Mouse (Mus musculus) layer of hippocampus, adult 2 months (tissue): ENCODE measurements at regions not wholly inside any gene's neighbourhood (a gene's known extent, or its start where the extent isn't known, plus 50 kb on each side); places are given as distances from the start of the nearest gene placed in this dataset.

ENCODE experiments used
- DNase-seq, 2 experiments: peaks; one replicate each; pipeline ENCODE4 v3.0.0; 2022; ENCODE audit warnings: low spot score in 2 of 2
- H3K27ac ChIP-seq: fragments of 200-600 bp; 2 replicates; pipeline ENCODE4 v1.8.1; 2022
- H3K4me3 ChIP-seq: fragments of 200-600 bp; 2 replicates; pipeline ENCODE4 v1.8.1; 2022; ENCODE audit warnings: mild to moderate bottlenecking
- CTCF ChIP-seq: fragments of 200-600 bp; conservative IDR thresholded peaks from 2 replicates; pipeline ENCODE4 v1.8.1; 2022; ENCODE audit warnings: antibody characterized with exemption, mild to moderate bottlenecking, moderate library complexity

DNA sequence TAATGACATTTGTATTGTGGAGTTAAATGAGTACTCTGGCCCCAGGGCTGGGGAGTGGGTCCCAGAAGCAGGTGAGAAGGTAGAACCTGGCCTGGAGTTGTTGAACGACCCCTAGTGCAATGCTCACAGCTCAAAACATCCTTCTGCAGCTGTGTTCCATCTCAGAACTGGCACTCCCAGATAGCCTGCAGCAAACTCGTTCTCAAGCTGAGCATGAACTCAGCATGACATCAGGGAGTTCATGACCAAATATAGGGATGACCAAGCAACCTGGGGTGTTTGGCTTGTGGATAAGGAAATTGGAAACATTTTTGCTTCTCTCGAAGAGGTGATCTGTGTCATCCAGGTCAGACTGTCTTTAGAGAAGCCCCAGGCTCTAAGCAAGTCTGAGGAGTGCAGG, 126.4 kb upstream of the Jun start:
- no peak for TF ChIP-seq CTCF
- no peak for DNase-seq
- Histone ChIP-seq H3K27ac (peak overlapping the region; percentile 80), H3K4me3 (no peak overlapping the region)

DNA sequence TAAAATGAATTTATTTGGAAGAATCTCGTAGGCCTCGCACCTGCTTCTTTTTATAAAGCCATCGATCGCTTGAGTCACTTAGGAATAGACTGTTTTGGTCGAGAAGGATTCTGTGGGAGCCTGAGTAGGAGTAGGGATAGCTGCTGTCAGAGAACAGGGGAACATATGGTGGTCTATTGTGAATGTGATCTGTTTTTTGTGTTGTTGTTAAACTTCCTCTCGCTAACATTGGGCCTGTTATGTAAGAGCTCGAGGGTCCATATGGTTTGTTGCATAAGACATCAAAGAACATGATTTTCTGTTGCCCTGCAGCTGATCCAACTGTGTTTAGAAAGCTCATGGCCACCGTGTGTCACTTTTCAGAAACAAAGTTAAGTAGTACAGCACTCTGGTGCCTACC, 126.9 kb upstream of the Jun start:
- DNase-seq: peak; percentile 81 to 89
- peak overlapping the region; percentile 80 for H3K27ac ChIP-seq
- no peak overlapping the region for H3K4me3 ChIP-seq
- TF ChIP-seq CTCF: 0 out of 2 replicates have a peak, but pooled peaks have one; percentile 5

DNA sequence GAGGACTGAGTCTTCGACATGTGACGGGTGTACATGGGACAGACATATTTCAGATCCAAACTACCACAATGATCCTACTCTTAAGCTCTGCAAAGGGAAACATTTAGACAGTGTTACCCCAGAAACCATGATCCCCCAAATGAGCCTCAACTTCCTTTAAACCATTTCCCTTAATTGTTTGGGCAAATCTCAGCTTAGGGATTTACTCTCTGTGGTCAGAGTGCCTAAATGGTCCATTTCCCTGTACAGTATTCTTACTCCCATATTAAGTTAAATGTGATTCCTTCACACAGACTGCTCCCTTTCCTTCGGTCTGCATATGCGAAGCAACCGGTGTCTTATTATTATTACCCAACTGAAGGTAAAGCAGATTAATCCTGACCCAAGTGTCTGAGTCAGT, 128.4 kb upstream of the Jun start:
- DNase-seq: no peak
- TF ChIP-seq CTCF: no peak
- Histone ChIP-seq H3K27ac (peak overlapping the region; percentile 78; the same call in 1 of the 2 replicates), H3K4me3 (no peak overlapping the region)

DNA sequence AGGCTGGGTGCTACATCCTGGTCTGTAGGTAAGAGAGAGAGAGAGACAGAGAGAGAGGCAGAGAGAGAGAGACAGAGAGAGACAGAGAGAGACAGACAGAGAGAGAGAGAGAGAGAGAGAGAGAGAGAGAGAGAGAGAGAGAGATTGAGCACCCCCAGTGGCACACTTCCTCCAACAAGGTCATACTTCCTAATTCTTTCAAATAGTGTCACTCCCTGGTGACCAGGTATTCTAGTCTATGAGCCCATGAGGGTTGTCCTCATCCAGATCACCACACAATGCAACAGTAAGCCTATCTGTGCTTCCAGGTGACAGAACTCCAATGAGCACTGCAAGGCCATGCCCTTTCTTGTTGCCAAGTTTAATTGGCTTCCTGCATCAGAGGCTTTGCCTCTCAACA, 129.0 kb upstream of the Jun start:
- Histone ChIP-seq H3K4me3 (no peak overlapping the region), H3K27ac (no peak overlapping the region)
- TF ChIP-seq CTCF: no peak
- no peak for DNase-seq

DNA sequence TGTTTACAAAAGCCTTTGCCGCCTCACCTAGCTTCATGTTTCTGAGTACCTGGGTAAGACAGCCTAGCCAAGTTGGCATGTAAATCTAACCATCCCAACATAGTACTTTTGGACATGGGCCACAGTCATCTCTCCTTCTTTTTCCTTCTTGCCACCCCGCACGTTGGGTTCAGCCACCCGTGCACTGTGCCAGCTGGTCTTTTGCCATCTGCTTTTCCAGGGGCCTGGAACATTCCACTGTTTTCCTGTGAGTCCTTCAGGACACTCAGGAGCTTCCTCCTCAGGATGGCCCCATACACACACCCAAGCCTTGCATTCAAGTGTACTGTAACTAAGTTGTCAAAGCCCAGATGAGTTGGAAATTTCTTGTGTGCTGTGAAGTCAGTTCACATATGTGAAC, 132.2 kb upstream of the Jun start:
- H3K27ac ChIP-seq: no peak overlapping the region
- TF ChIP-seq CTCF: no peak
- H3K4me3 ChIP-seq: no peak overlapping the region
- DNase-seq: no peak

DNA sequence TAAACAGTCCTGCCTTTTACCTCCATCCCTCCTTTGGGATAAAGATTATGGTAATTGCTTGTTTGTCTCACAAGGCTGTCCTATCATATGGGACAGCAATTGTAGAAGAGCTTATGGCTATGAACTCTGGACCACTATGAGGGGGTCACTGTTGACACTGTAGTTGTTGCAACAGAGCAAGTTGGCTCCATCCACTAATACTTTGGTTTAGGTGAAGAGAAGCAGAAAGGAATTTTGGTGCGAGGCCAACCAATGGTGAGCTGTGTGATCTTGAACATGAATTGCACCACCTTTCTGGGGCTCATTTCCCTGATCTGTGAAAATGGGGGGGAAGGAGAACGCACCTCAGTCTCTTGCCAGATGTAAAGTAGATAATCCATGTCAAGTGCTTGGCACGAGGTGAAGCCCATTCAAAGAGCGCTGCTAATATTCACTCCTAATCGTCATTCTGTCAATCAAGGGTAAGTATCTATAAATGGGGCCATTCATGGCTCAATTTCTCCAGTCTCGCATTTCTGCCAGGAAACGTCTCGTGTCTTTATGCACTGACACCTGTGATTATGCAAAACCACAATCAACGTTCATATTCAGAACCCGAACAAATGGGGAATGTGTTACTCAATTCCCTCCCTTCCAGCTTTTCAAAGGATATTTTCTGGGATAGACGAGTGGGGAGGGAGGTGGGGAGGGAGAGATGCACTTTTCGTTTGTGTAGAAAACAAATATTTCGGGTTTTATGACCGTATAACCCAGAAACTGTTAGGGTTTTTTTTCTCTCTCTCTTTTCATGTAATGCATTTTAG, 133.3 kb upstream of the Jun start:
- TF ChIP-seq CTCF: no peak
- no peak for DNase-seq
- Histone ChIP-seq H3K27ac (no peak overlapping the region), H3K4me3 (no peak overlapping the region)

DNA sequence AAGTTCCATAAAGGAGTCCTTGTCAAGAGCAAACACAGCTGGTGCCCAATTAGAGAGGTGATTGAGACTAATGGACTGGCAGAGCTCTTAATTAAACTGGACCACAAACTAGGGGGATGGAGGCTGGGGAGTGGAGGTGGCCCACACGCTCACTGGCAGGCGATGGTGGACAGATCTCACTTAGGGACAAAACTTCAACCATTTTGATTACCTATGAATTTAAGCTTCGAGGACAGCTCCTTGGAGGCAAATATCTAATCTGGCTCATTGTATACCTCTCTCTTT, 133.8 kb upstream of the Jun start:
- Histone ChIP-seq H3K4me3 (no peak overlapping the region), H3K27ac (no peak overlapping the region)
- DNase-seq: peak in 1 of 2 experiments; percentile 48
- no peak for TF ChIP-seq CTCF

DNA sequence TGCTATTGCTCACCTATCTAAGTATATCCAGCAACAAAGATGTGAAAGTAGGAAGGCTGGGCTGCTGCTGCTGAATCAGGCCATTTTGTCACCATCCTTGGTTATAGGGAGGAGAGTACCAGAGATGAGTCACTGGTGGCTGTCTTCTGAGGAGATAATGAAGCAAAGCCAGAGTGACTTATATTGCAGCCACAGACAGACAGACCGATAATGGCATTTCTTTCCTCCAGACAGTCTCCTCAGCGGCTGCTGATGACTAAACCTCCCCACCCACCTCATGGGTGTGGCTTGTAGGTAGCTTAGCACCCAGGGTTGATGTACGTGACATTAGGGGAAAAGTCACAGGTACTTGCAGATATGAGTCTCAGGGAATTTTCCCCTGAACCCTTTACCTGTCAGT, 136.1 kb upstream of the Jun start:
- no peak for TF ChIP-seq CTCF
- DNase-seq: no peak
- H3K4me3 ChIP-seq: no peak overlapping the region
- H3K27ac ChIP-seq: no peak overlapping the region

DNA sequence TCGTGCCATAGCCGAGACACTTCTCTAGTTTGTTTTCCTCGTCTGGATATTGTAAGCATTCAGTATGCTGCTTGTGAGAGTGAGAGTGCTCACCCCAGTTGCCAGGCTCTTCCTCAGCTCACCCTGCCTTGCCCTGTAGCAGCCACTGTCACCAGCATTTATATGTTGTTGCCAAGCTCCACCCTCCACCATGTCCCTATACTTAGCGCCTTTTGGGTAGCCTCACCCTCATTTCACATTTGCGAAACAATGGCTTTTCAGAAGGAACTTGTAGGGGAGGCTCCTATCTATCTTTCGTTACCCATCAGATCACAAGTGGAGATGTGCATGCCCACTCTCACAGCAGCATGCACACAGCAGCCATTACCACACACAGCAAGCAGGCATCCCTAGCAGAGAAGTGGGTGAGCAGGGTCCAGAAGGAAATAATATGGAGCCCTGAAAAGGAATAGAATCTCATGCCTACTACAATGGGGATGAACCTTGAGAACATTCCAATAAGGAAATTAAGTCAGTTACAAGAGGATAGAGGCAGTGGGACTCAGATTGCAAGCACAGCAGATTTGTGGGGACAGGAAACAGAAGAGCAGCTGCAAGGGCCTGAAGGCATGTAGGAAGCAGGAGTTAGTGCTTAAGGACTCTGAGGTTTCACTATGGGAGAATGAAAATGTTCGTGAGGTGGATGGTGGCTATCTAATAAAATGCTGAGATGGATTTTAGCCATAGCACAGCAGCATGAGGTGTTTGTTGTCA, 139.8 kb upstream of the Jun start:
- DNase-seq: no peak
- Histone ChIP-seq H3K27ac (no peak overlapping the region), H3K4me3 (no peak overlapping the region)
- TF ChIP-seq CTCF: no peak

DNA sequence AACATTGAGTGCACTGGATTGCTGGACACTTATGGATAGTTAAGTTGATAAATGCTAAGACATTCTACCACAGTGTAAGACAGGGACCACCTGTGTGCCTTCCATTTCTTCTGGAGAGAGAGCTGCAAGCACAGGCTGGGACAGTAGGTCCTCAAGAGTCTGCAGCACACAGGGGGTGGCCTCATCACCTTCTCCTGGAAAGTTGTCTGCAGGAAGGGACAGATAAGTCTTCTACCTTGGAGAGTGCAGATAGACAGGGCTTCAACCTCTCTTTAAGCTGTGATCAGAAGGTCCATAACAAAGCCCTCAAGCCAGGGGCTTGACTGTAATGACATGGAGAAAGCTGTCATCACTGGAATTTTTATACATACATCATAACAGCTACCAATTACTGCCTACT, 140.5 kb upstream of the Jun start:
- no peak for TF ChIP-seq CTCF
- Histone ChIP-seq H3K27ac (0 out of 2 replicates have a peak overlapping the region, but pooled peaks have one; percentile 14), H3K4me3 (no peak overlapping the region)
- no peak for DNase-seq

DNA sequence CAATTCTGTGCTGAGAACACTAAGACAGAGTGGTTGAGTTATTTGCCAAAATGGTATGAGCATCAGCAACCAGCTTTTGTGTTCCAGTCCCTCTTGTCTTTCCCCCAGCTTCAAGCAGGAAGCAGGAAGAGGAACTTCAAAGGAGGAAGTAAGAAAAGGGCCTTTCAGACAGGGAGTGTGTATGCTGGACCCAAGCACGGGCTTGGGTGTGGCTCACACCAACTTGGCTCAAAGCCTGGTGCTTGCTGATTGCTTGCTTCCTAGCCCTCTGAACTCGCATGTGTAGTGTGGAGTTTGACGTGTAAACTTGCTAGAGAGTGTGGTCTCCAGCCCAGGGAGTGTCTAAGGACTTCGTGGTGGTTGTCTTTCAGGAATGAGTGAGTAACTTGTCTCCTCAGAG, 141.0 kb upstream of the Jun start:
- no peak for DNase-seq
- Histone ChIP-seq H3K27ac (no peak overlapping the region), H3K4me3 (no peak overlapping the region)
- no peak for TF ChIP-seq CTCF

DNA sequence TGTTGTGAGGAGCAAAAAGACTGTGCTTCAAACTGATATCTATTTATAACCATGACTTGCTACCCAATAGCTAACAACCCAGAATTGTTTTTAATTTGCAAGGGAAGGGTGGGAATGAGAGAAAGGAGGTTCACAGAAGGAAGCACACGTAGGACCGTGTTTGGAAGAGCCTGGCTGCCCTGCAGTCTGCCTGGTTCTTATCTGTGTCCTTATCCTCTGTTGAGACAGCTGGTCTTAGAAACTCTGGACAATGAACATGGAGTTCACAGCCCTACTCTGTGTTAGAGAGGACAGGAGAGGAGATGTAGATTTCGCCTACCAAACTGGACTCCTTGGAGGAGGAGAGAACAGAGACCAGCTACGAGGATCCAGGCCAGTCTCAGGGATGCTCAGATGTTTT, 141.5 kb upstream of the Jun start:
- H3K27ac ChIP-seq: no peak overlapping the region
- H3K4me3 ChIP-seq: no peak overlapping the region
- DNase-seq: no peak
- TF ChIP-seq CTCF: no peak

DNA sequence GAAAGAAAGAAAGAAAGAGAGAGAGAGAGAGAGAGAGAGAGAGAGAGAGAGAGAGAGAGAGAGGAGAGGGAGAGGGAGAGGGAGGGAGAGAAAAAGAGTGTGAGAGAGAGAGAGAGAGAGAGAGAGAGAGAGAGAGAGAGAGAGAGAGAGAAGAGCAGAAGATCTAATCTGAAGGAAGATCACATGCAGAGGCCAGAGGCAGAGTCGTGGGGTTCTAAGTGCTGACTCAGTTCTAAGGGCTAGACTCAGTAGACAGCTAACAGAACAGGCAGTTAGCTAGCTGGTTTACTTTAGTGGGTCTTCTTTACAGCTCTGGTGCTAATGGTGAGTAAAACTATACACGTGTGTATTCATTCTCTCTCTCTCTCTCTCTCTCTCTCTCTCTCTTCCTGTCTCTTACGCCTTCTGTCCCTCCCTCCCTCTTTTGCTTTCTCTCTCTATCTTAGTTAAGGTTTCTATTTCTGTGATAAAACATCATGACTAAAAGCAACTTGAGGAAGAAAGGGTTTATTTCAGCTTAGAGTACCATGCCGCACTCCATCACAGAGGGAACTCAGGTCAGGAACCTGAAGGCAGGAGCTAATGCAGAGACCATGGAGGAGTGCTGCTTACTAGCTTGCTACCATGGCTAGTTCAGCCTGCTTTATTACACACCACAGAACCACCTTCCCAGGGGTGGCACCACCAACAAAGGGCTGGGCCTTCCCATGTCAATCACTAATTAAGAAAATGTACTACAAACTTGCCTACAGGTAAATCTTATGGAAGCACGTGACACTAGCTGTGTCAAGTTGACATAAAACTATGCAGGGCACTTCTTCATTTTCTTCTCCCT, 142.8 kb upstream of the Jun start:
- DNase-seq: no peak
- TF ChIP-seq CTCF: no peak
- Histone ChIP-seq H3K27ac (no peak overlapping the region), H3K4me3 (no peak overlapping the region)

DNA sequence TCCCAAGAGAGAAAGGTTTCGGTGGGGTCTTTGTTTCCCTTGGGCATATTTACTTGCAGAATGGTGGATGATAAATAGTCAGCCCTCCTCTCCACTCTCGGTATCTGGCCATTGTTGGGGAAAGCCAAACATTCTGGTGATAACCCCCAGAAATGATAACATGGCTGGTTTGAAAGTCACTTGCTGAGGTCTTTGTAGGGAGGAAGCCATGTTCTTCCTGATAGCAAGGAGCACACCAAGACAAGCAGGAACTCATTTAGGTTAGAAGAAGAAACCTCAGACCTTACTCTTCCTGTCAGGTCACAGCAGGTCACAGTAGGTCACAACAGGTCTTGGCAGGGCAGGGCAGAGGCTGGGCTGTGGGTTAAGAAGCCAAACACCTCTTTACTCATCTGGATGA, 144.1 kb upstream of the Jun start:
- Histone ChIP-seq H3K4me3 (no peak overlapping the region), H3K27ac (no peak overlapping the region)
- no peak for DNase-seq
- TF ChIP-seq CTCF: no peak
